Mouse (Mus musculus): ENCODE results near the gene Fbxo36.

The Fbxo36 gene

DNA sequence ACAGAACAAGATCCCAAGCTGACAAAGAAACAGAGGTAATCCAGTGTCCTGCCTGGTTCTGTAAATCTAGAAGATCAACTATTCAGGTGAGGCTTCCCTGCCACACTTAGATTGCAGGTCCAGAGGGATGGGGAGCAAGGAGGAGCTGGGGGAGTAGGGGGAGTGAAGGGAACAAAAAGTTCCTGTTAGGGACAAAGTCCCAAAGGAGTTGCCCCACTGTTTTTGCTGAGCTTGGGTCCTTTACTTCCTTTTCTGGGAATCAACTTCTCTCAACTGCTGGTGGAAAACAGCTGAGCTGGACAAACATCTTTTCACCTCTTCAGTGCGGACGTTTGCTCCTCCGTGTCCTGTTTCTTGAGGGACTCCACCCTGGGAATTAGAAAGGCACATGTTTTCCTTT is 106.3 kb downstream of the Fbxo36 start:
- no peak for DNase-seq (ENCODE audit: low read depth, low spot score)

DNA sequence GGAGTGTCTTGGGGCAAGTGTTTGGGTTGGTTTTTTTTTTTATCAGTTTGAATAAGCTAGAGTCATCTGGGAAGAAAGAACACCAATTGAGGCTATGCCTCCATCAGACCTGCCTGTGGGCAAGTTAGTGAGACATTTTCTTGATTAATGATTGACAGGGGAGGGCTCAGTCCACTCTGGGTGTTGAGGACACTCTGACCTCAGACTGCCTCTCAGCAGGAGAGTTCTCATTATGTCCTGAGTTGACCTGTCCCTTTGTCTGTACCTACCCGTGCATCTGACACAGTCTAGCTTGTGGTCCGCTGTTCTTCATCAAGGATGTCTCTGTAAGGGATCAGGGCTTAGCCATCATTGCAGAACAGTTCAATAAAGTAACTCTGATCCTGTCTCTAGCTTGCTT is 107.7 kb downstream of the Fbxo36 start:
- DNase-seq (ENCODE audit: low read depth, low spot score) = no peak

Measured in CD4-positive, CD25-positive, alpha-beta regulatory T cell, adult 2 months (primary cell).